Mouse (Mus musculus): Measurements from ENCODE around the gene Lmcd1.

GRCm38 (mm10) chr6:112302814-112303383 lies 29.3 kb downstream of the Lmcd1 start:
- no peak for TF ChIP-seq CTCF (IDR thresholded peaks at IDR 0.05; ENCODE audit: borderline replicate concordance, insufficient read depth, low read depth, low read length)
- no peak for TF ChIP-seq POLR2A (IDR thresholded peaks at IDR 0.05; ENCODE audit: borderline replicate concordance, insufficient read depth, low read length)

All from cerebellum, adult 2 months (tissue).